Mouse (Mus musculus) limb, embryonic 12.5 days (tissue): ENCODE measurements around the gene Tnpo1. TPM values are rescaled to one million over a fixed set of nuclear protein-coding genes. Genes with fewer than 3 reads are reported as not detected.
"Not testable (repeated sequence)": the region's sequence is repeated elsewhere in the genome, so short reads cannot be mapped to it uniquely, and the experiment has no call there.

ENCODE experiments used
- ATAC-seq: fragments of 200-750 bp; cut with Nextera tagmentation; 2 replicates; pipeline ENCODE4 v1.8.0; 2017; ENCODE audit warnings: low read depth, moderate TSS enrichment; ENCODE audit not compliant: insufficient number of reproducible peaks, insufficient read depth, low FRiP score, low TSS enrichment
- H3K27ac ChIP-seq: fragments of 300-500 bp; sonication (generic); 2 replicates; pipeline ENCODE4 v1.5.1; 2016; ENCODE audit warnings: mild to moderate bottlenecking, moderate library complexity
- H3K27me3 ChIP-seq: fragments of 300-500 bp; sonication (generic); 2 replicates; pipeline ENCODE4 v1.6.1; 2016; ENCODE audit warnings: mild to moderate bottlenecking, moderate library complexity
- H3K36me3 ChIP-seq: fragments of 300-500 bp; sonication (generic); 2 replicates; pipeline ENCODE4 v1.6.1; 2016; ENCODE audit warnings: mild to moderate bottlenecking, moderate library complexity
- H3K4me1 ChIP-seq: fragments of 300-500 bp; sonication (generic); replicated peaks from 2 replicates; pipeline ENCODE4 v1.6.1; 2016
- H3K4me2 ChIP-seq: fragments of 300-500 bp; sonication (generic); 2 replicates; pipeline ENCODE4 v1.6.1; 2016; ENCODE audit warnings: mild to moderate bottlenecking, moderate library complexity
- H3K4me3 ChIP-seq: fragments of 300-500 bp; sonication (generic); replicated peaks from 2 replicates; pipeline ENCODE4 v1.5.1; 2016; ENCODE audit warnings: mild to moderate bottlenecking
- H3K9ac ChIP-seq: fragments of 300-500 bp; sonication (generic); replicated peaks from 2 replicates; pipeline ENCODE4 v1.6.1; 2016; ENCODE audit warnings: mild to moderate bottlenecking, moderate library complexity
- H3K9me3 ChIP-seq: fragments of 300-500 bp; sonication (generic); 2 replicates; pipeline ENCODE4 v1.6.1; 2016; ENCODE audit warnings: mild to moderate bottlenecking, moderate library complexity
- WGBS: fragments of 180-500 bp; shearing (Covaris S2); methylation state at CpG from one replicate; pipeline ENCODE4 v1.1.7; 2016; 5-methylcytosine and 5-hydroxymethylcytosine counted together
- polyA plus RNA-seq: library from polyadenylated mRNA; unstranded; fragments of >200 nt; fragmentation: Nextera tagmentation; extraction: Ambion mirVana; gene quantifications from 2 replicates; pipeline ENCODE4 v1.2.1, GENCODE M21; 2016

Gene Tnpo1
- polyA plus RNA-seq, 1 experiment from 2014 or later, result 77.6 TPM

DNA sequence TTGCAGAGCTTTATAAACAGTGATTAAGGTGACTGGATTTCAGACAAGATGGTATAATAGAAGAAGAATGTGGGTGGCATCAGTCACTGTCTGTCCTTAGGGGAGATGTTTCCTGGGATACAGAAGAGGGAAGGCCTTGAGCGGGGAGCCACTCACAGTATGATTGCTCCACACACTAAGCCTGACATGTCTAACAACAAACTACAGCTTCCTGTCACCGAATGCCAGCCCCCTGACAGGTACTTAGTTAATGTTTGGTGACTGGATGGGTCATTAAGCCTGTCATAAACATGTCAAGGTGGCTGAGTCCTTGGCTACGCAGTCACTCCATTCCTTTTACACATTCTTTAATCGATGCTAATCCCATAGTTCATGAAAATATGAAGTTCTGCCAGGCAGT is 108.0 kb downstream of the Tnpo1 start:
- Histone ChIP-seq H3K9me3 (no peaks in the 10 kb centered on the region), H3K9ac (no peak overlapping the region), H3K27ac (no peak overlapping the region), H3K27me3 (no peaks in the 10 kb centered on the region), H3K4me1 (peaks cover 3% of the 10 kb centered on the region), H3K4me2 (no peak overlapping the region), H3K36me3 (no peaks in the 10 kb centered on the region), H3K4me3 (no peak overlapping the region)
- WGBS, result 53% methylated on average over 4 of the region's 4 CpGs
- ATAC-seq, result no peak

DNA sequence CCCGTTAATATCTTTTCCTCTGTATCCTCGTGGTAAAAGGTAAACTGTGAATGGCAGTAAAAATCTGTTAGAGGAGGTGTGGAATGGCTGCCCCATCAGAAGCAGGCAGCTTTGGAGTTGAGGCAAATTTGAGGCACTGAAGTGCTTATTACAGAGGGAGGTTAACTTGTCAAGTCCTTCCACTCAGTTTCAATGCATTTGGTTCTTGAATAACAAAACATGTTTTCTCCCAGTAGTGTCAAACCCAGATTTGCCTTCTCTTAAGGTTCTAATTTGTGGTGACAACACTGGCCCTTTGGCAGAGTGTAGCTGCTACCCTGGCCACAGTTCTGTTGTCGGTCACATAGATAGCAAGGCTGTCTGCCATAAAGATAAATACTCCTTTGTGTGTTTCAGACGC is 108.4 kb downstream of the Tnpo1 start:
- no peak overlapping the region for H3K4me2 ChIP-seq
- no peak overlapping the region for H3K27ac ChIP-seq
- peaks cover 3% of the 10 kb centered on the region for H3K4me1 ChIP-seq
- H3K9ac ChIP-seq, result no peak overlapping the region
- no peak overlapping the region for H3K4me3 ChIP-seq
- H3K36me3 ChIP-seq, result no peaks in the 10 kb centered on the region
- H3K9me3 ChIP-seq, result no peaks in the 10 kb centered on the region
- WGBS, result 44% methylated on average over 4 of the region's 4 CpGs
- H3K27me3 ChIP-seq, result no peaks in the 10 kb centered on the region
- ATAC-seq, result no peak

GRCm38 (mm10) chr13:98816981-98817660 is 109.1 kb downstream of the Tnpo1 start:
- not testable (repeated sequence) for H3K9me3 ChIP-seq, H3K27me3 ChIP-seq, H3K27ac ChIP-seq, ATAC-seq, H3K9ac ChIP-seq, H3K36me3 ChIP-seq, H3K4me1 ChIP-seq, H3K4me3 ChIP-seq, H3K4me2 ChIP-seq
- WGBS, result 88% methylated on average over 4 of the region's 4 CpGs

DNA sequence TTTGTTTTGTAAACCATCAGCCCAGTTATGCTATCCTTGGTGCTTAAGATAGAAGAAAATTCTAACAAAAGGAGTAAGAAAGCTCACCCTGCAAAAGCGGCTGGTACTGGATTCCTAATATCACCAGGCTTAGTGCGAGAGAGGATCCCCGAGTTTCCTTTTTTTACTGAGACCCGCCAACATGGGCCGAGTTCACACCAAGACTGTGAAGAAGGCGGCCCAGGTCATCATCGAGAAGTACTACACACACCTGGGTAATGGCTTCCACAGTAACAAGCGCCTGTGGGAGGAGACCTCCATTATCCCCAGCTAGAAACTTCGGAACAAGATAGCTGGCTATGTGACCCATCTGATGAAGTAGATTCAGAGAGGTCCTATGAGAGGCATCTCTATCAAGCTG is 109.6 kb downstream of the Tnpo1 start:
- Histone ChIP-seq H3K36me3 (no peaks in the 10 kb centered on the region), H3K9me3 (no peaks in the 10 kb centered on the region), H3K9ac (no peak overlapping the region), H3K27ac (no peak overlapping the region), H3K27me3 (no peaks in the 10 kb centered on the region), H3K4me2 (no peak overlapping the region), H3K4me1 (peaks cover 8% of the 10 kb centered on the region), H3K4me3 (no peak overlapping the region)
- no peak for ATAC-seq
- 84% methylated on average over 9 of the region's 9 CpGs for WGBS

- Histone ChIP-seq H3K4me1 (peaks cover 8% of the 10 kb centered on the region), H3K27ac (peak within 1 kb of the TSS; percentile 97), H3K9me3 (no peaks in the 10 kb centered on the region), H3K9ac (peak within 1 kb of the TSS; percentile 99), H3K4me3 (peak within 1 kb of the TSS; percentile 96), H3K4me2 (peak within 1 kb of the TSS; percentile 58), H3K36me3 (no peaks in the 10 kb centered on the region), H3K27me3 (no peaks in the 10 kb centered on the region)
- whole genome bisulfite sequencing, result under 1% methylated on average over 60 of the region's 61 CpGs
- peak; percentile 97 for ATAC-seq
Observed at GRCm38 (mm10) chr13:98815147-98815785, 110.9 kb downstream of the Tnpo1 start, which contains the start of gene Fcho2. TSS of gene Fcho2 (minus strand) at chr13:98815449.

DNA sequence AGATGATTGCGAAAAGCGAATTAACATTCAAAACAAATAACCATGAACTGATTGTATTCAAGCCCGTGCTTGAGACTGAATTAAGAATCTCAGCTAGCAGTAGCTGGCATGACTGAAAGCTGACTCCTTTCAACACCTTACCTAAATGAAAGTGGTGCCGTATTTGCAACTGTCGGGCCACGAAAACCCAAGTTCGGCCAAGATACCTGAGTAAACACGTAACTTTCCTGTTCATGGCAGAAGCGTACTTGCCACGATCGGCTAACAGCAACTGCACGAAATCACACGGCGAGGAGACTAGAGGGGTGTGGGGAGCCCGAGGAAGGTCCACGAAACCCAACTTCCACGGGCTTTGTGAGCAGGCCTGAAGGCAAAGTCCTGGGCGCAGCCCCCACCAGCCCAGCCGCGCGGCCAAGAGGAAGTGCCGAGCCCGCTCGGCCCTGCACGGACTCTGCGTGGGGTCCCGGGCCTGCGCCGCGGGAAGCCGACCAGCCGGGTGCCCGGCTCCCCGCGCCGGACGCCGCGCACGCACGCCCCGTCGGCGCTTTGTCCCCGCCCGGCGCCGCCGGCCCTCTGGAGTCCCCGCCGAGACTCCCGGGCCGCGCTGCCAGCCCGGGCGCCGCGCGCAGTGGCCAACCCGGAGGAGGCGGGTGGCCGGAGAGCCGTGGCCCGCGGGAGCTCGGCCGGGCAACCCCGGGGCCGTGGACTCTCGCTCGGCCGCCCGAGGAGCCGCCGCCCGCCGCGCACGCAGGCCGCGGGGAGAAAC is 111.7 kb downstream of the Tnpo1 start:
- peaks cover 8% of the 10 kb centered on the region for H3K4me1 ChIP-seq
- peak; percentile 36 for ATAC-seq
- peak overlapping the region; percentile 99 for H3K9ac ChIP-seq
- 1% methylated on average over 58 of the region's 81 CpGs for WGBS
- H3K36me3 ChIP-seq, result no peaks in the 10 kb centered on the region
- peak overlapping the region; percentile 58 for H3K4me2 ChIP-seq
- H3K27me3 ChIP-seq, result no peaks in the 10 kb centered on the region
- peak overlapping the region; percentile 96 for H3K4me3 ChIP-seq
- peak overlapping the region; percentile 97 for H3K27ac ChIP-seq
- H3K9me3 ChIP-seq, result no peaks in the 10 kb centered on the region

DNA sequence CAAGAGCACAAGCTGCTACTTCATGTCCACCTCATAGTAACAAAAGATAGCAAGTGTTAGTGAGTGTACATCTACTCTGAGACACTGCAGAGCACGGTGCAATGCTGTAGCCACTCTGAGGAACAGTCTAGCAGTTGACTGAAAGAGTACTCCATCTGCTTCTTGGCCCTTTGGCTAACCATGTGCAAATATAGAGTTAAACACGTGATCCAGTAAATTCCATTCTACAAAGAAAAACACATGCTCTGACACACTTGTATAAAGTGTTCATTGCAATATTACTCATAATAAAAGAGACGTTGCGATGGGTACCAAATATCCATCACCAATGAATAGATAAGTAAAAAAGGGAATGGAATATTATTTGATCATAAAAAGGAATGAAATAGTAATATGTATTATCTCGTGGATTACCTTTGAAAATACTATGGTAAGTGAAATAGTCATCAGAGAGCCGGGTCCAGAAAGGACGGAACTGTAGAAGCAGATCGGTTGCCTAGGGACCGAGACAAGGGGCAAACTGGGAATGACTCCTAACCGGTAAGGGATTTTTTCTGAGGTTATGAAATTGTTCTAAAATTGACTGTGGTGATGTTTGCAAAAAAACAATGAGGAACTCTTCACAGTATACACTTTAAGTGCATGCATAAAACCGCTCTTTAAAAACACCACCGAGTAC is 112.4 kb downstream of the Tnpo1 start:
- no peak for ATAC-seq
- WGBS, result 30% methylated on average over 12 of the region's 12 CpGs
- H3K27me3 ChIP-seq, result no peaks in the 10 kb centered on the region
- H3K9me3 ChIP-seq, result no peaks in the 10 kb centered on the region
- no peaks in the 10 kb centered on the region for H3K36me3 ChIP-seq
- H3K4me2 ChIP-seq, result peak overlapping the region; percentile 58
- H3K4me1 ChIP-seq, result peaks cover 8% of the 10 kb centered on the region
- peak overlapping the region; percentile 99 for H3K9ac ChIP-seq
- peak overlapping the region; percentile 97; the same call in 1 of the 2 replicates for H3K27ac ChIP-seq
- peak overlapping the region; percentile 96 for H3K4me3 ChIP-seq

DNA sequence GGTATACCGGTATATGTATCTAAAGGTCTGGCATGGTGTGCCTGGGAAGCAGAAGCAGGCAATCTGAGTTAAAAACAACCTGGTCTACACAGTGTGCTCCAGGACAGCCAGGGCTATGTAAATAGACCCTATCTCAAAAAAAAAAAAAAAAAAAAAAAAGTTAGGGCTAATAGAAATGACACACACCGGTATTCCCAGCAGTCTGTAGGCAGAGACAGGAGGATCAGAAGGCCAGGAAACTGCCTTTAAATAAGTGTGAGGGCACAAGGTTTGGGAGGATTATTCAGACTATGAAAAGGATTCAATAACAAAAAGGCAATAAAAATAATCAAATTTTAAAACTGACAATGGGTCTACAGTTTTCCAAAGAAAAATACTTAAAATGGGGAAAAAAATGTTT is 113.0 kb downstream of the Tnpo1 start:
- ATAC-seq, result no peak
- no peak overlapping the region for H3K9ac ChIP-seq
- H3K36me3 ChIP-seq, result no peaks in the 10 kb centered on the region
- no peaks in the 10 kb centered on the region for H3K9me3 ChIP-seq
- H3K4me1 ChIP-seq, result peaks cover 8% of the 10 kb centered on the region
- H3K4me3 ChIP-seq, result peak overlapping the region; percentile 96
- H3K27ac ChIP-seq, result no peak overlapping the region
- peak overlapping the region; percentile 58; the same call in 1 of the 2 replicates for H3K4me2 ChIP-seq
- WGBS, result 87% methylated on average over 2 of the region's 2 CpGs
- H3K27me3 ChIP-seq, result no peaks in the 10 kb centered on the region

DNA sequence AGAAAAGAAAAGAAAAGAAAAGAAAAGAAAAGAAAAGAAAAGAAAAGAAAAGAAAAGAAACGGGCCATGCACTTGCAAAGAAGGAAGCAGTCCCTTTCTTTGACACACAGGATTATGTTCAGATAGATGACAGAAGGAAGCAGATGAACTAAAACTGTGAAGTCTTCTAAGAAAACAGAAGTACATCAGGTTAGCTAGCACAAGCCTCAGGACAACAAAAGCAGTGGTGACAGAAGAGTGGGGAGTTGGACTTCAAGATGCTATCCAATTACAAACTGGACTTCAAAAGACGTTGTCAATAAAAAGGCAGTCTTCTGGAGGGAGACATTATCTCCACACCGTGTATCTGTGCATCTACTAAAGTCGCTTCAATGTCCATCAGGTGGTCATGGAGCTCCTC is 113.9 kb downstream of the Tnpo1 start:
- peaks cover 8% of the 10 kb centered on the region for H3K4me1 ChIP-seq
- ATAC-seq, result no peak
- no peaks in the 10 kb centered on the region for H3K9me3 ChIP-seq
- H3K4me2 ChIP-seq, result no peak overlapping the region
- no peak overlapping the region for H3K9ac ChIP-seq
- H3K27ac ChIP-seq, result no peak overlapping the region
- no peaks in the 10 kb centered on the region for H3K36me3 ChIP-seq
- 61% methylated on average over 4 of the region's 4 CpGs for WGBS
- no peaks in the 10 kb centered on the region for H3K27me3 ChIP-seq
- H3K4me3 ChIP-seq, result no peak overlapping the region

- no peaks in the 10 kb centered on the region for H3K9me3 ChIP-seq
- 72% methylated on average over 6 of the region's 6 CpGs for WGBS
- no peak overlapping the region; the same call in 1 of the 2 replicates for H3K9ac ChIP-seq
- H3K4me1 ChIP-seq, result peaks cover 8% of the 10 kb centered on the region
- H3K27ac ChIP-seq, result no peak overlapping the region
- no peak for ATAC-seq
- H3K36me3 ChIP-seq, result peaks cover 1% of the 10 kb centered on the region
- H3K27me3 ChIP-seq, result no peaks in the 10 kb centered on the region
- H3K4me3 ChIP-seq, result no peak overlapping the region
- H3K4me2 ChIP-seq, result no peak overlapping the region
Observed at GRCm38 (mm10) chr13:98810143-98810542, 116.0 kb downstream of the Tnpo1 start.

- Histone ChIP-seq H3K27ac (no peak overlapping the region), H3K4me3 (no peak overlapping the region), H3K36me3 (peaks cover 10% of the 10 kb centered on the region), H3K27me3 (no peaks in the 10 kb centered on the region), H3K9ac (no peak overlapping the region), H3K4me1 (peaks cover 8% of the 10 kb centered on the region), H3K9me3 (no peaks in the 10 kb centered on the region), H3K4me2 (no peak overlapping the region)
- WGBS, result 91% methylated on average over 1 of the region's 1 CpGs
- no peak for ATAC-seq
Observed at GRCm38 (mm10) chr13:98809087-98809486, 117.1 kb downstream of the Tnpo1 start.
